Mouse (Mus musculus) adipocyte (in vitro differentiated cells): ENCODE measurements around the gene BC055324.
"Not testable (repeated sequence)": the region's sequence is repeated elsewhere in the genome, so short reads cannot be mapped to it uniquely, and the experiment has no call there.

Experiments
- DNase-seq: peaks from one replicate; pipeline ENCODE4 v3.0.0-alpha.2; 2016; ENCODE audit warnings: low spot score

Gene BC055324

GRCm38 (mm10) chr1:163994721-163995608 lies at the start of gene BC055324, which contains the start of gene Mettl18:
BC055324 (minus strand) TSS chr1:163994796.
Mettl18 (plus strand) TSS chr1:163994889.
- DNase-seq = peak; percentile 95

- no peak for DNase-seq
These were observed 49.0 kb upstream of the BC055324 start for GRCm38 (mm10) chr1:164043549-164043948.

DNA sequence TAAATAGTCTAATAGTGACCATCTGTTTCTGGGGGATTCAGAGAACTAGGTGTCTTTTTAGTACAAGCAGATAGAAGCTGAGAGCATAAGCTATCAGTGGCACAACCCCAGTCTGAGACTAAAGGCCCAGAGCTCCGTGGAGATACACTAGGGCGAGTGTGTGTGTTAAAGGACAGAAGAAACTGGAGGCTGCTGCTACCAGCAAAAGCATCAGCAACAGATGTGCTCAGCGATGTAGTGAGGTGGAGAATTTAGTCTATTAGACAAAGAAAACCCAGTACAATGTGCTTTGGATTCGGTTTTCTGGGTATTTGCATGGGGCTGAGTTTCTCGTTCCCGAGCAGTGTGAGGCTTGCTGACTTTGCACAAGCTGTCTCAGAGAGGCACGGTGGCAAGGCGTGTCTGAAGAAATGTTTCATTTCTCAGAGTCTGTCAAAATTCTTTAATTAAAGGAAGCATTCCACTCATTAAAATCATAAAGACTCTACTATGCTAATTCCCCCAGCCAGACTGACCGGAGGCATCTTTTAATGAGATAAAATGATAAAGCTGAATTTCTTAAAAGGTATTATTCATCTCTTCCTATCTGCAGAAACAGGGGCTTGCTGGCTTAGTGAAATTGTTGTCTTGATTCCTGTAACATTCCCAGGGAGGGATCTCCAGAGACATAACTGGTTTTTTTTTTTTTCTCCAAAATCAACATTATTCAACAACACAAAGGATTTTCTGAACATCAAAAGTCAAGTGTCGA lies 46.0 kb upstream of the BC055324 start:
- DNase-seq = no peak

- no peak for DNase-seq
These were observed 32.8 kb upstream of the BC055324 start for GRCm38 (mm10) chr1:164027416-164027815.

DNA sequence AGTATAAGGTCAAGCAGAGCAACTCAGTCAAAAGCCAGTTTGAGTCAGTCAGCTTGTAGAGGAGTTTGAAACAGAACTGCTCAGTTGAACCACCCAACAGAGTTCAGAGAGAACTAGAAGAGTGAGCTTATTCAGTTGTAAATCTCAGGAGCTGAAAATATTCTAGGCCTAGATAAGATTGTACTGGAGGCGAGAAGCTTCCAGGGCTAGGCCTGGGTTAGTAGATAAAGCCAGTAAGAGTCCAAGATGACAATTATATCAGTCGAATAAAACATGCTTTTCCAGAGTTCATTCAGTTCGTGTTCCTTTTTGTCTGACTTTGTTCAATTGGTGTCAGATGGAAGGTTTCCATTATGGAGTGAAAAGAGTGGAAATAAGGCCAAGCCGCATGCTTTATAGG lies 31.1 kb upstream of the BC055324 start:
- no peak for DNase-seq

GRCm38 (mm10) chr1:164022106-164022505 lies 27.5 kb upstream of the BC055324 start:
- not testable (repeated sequence) for DNase-seq

- not testable (repeated sequence) for DNase-seq
These were observed 26.1 kb upstream of the BC055324 start for GRCm38 (mm10) chr1:164020746-164021145.

- DNase-seq = no peak
These were observed 25.2 kb upstream of the BC055324 start for GRCm38 (mm10) chr1:164019789-164020188.

DNA sequence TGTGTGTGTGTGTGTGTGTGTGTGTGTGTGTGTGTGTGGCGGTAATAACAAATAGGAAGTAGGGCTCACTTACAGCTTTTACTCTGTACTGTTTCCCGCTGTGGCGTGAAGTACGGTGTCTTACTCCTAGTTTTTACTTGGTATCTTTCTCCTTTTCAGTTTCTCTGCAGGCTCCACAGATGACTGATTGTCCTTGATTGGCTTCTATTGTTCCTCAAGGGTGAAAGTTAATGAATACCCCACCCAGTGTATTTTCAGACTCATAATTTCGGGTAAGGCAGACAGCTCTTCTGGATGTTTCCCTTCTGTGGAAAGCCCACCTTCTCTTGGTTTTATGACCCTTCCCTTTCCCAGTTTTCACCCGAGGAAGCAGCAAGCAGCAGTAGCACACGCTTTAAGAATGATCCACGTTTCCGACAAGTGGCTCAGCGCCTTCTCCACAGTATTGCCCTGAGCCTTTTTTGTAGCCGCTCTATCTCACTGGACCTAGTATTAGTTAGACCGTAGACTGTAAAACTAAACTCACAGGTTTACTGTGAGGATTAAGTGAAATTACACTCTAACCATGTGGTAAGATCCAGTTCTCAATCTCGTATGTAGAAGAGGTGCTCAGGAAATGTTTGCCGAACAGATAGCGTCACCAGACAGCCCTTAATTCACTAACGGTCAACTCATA lies 23.8 kb upstream of the BC055324 start:
- no peak for DNase-seq

DNA sequence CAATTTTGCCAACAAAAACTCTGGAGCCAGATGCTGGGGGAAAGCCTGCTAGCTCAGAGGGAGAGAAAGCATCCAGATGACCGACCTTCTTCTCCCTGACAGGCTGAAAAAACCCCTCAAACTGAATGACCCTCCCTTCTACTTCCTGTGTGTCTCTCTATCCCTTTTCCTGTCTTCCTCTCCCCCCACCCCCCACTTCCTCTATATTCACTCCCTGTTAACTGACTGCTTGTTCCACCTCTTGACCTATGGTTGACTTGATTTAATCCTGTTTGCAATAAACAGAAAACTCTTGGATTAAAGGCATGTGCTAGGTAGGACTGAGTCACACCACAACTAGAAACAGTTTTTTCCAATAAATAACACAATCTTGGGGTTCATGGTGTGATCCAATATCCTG lies 20.0 kb upstream of the BC055324 start:
- no peak for DNase-seq

- peak; percentile 25 for DNase-seq
These were observed 14.6 kb upstream of the BC055324 start for GRCm38 (mm10) chr1:164009235-164009634.

GRCm38 (mm10) chr1:164004311-164004710 lies 9.7 kb upstream of the BC055324 start:
- no peak for DNase-seq

GRCm38 (mm10) chr1:164001831-164002452 lies 7.3 kb upstream of the BC055324 start:
- no peak for DNase-seq

DNA sequence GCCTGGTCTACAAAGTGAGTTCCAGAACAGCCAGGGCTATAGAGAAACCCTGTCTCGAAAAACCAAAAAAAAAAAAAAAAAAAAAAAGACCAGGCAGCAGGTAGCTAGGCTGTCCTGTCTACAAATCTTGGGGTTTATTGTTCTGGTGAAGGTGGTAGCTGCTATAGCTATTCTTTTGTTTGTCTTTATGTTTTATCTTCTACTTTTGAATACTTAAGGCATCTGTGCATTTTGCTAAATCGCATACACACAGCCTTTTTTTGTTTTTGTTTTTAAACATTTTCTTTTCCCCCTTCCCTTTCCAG lies 965 bp upstream of the BC055324 start:
- DNase-seq = no peak

DNA sequence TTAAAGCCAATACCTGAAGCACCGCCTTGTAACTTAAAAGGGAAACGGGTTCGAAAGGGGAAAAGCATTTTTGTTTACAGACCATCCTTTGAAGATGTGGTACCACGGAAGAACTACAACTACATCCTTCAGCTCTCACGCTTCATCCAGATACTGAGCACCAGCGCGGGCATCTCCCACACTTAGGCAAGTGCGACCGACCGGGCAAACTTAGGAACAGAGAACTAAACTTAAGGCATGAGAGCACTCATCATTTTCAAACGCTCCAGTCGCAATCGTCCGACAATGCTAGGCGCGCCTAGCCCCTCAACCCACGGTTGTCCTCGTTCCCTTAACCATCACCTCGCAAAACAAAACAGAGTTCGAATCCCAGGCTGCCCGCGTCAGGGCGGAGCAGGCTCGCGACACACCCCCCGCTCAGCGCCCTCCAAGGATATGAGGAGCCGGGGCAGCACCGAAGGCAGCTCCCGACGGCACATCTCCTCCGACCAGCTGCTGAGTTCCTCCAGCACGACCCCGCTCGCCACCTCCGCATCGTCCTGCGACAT lies 349 bp downstream of the BC055324 start:
- no peak for DNase-seq

- no peak for DNase-seq
These were observed 2.2 kb downstream of the BC055324 start for GRCm38 (mm10) chr1:163992371-163992770.

- no peak for DNase-seq
These were observed 18.1 kb downstream of the BC055324 start for GRCm38 (mm10) chr1:163976515-163976914.

GRCm38 (mm10) chr1:163975088-163975487 lies 19.5 kb downstream of the BC055324 start:
- DNase-seq = no peak

- no peak for DNase-seq
These were observed 20.1 kb downstream of the BC055324 start for GRCm38 (mm10) chr1:163974471-163974870.

GRCm38 (mm10) chr1:163964008-163964689 lies 30.4 kb downstream of the BC055324 start:
- DNase-seq = no peak

- DNase-seq = no peak
These were observed 36.6 kb downstream of the BC055324 start for GRCm38 (mm10) chr1:163958036-163958435.
